Mouse (Mus musculus): ENCODE measurements around the gene Apobec1.

GRCm38 (mm10) chr6:122598014-122598413 lies 4.2 kb downstream of the Apobec1 start:
- TF ChIP-seq EP300 (IDR thresholded peaks at IDR 0.05; ENCODE audit: low read depth) (no peak), CTCF (IDR thresholded peaks at IDR 0.05; ENCODE audit: low read depth) (no peak)

Data from heart, postnatal 0 days (tissue).